Mouse (Mus musculus) induced T-regulatory cell, adult 2 months (primary cell): ENCODE measurements at regions not wholly inside any gene's neighbourhood (a gene's known extent, or its start where the extent isn't known, plus 50 kb on each side); places are given as distances from the start of the nearest gene placed in this dataset.

Source experiments
- DNase-seq: peaks from one replicate; pipeline ENCODE4 v3.0.0-alpha.2; 2012; ENCODE audit warnings: low read depth

DNA sequence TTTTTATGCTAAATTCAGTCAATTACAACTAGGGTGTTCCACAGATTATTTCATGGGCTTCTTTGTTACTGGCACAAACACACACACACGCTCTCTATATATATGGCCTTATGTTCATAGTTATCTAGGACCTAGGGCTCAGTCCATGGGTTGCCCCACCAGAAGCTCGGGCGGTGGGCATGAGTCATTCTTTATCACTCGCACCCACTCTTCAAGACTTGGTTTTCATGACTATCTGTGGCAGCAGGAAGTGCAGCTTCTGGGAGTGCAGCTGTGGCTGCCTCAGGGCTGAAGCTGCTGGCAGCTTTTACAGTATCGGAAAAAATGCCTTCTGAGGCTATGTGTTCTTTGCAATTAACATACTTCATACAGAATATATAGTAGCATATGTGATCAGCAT lies 198.7 kb downstream of the Ipo11 start:
- no peak for DNase-seq

DNA sequence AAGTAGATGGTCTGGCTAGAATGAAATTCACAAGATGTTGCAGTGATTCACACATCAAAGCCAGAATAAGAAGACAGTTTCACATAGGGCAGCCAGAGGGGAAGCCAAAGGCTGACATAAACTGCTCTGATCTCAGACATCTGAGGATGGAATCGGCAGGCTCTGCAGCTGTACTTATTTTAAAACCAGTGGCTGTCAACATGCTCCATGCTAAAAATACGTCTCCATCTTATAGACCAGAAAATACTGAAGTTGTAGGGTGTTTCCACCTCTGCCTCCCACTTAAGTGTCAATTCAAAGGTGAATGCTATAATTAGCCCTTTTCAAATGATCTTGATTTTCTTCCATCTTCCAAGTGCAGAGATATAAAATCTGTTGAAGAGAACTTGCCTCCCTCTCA lies 202.4 kb downstream of the Ipo11 start:
- DNase-seq: no peak

DNA sequence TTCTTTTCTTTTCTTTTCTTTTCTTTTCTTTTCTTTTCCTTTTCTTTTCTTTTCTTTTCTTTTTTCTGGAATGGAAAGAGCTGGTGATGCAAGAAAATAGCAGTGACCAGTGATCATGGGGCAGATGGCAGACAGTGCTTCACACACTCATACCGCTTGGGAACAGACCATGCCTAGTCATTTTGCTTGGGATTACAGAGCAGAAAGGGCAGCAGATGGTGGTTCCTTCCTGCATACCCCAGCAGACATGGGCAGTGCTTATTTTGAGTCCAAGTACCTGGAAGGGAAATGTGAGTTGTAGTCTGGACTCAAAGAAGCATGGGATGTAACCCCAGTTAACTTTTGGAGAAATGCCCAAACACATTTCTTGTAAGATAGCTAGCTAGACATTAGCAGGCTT lies 203.9 kb downstream of the Ipo11 start:
- no peak for DNase-seq

DNA sequence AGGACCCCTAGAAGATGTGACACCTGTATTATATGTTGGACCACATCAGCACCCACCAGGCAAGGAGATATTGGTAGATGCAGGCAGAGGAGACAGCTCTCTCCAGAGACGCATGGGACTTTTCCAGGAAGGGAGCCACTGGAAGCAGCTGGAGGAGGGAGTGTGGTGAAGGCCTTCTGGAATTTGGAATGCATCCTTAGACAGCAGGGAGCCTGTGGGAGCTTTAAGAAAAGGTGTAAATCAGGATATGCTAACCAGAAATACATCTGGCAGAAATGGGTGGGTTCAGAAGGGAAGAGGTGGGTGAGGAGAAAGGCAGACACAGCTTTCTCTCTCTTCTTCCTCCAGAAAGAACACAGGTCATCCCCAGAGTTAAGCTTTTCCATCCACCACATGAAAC lies 213.4 kb downstream of the Ipo11 start:
- DNase-seq: no peak

DNA sequence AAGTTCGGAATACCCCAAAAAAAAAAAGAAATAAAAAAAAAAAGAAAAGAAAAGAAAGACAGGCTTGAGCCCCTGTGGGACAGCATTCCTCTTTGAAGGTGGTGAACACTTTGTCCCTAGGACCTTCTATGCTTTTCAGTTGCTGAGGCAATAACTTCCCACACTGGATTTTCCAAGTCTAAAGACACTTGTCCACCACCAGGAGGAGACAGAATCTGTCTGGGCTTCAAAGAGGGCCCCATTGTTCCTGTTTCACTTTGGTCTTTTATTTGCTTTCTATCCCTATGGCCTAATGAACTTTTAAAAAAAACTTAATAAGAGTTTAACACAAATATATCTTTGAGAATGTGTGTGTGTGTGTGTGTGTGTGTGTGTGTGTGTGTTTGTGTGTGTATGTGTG lies 215.6 kb downstream of the Ipo11 start:
- no peak for DNase-seq

DNA sequence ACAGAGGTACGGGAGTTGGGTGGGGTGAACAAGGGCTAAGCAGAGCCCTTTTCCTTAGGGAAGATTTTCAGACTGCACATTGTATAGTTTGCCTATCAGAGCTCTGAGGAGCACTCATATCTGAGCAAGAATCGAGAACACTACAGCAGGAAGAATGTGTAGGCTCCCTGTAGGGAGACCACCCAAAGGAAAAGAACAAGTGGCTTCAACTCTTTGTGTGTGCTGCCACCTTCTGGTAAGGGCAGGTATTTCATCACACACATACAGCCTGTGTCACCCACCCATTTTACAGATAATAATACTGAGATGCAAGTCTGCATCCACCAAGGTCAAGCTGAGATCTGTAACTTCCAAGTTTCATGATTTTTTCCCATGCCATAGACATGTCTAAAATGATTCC lies 221.0 kb downstream of the Ipo11 start:
- peak; percentile 55 for DNase-seq

DNA sequence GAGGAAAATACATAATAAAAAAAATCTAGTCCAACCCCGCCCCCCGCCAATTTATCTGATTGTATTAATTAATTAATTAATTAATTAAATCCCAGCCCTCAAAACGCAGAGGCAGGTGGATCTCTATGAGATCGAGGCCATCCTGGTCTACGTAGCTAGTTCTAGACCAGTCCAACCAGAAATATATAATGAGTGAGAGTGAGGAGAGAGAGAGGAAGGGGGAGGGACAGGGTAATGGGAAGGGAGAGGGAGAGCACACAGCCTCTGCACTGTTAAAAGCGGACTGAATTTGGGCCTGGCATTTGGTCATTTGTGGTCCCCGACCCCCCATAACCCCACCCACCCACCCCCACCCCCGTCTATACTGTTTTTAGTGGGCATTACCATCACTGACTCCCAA lies 221.5 kb downstream of the Ipo11 start:
- DNase-seq: no peak

DNA sequence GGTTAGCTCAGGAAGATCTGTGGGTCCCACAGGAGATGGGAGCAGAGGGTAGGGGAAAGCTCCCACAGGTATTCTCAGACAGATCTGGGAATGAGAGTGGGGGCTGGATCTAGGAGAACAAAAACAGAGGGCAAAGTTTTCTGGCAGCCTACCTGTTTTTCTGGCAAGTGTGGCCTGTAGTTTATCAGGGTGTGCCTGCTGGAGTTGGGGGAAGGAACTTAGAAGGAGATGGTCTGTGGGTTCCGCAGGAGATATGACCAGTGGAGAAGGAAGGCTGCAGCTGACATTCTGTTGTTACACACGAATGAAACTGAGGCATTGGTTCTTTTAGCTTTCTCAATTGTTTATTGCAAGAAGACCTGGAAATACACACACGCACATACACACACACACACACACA lies 226.2 kb downstream of the Ipo11 start:
- no peak for DNase-seq

DNA sequence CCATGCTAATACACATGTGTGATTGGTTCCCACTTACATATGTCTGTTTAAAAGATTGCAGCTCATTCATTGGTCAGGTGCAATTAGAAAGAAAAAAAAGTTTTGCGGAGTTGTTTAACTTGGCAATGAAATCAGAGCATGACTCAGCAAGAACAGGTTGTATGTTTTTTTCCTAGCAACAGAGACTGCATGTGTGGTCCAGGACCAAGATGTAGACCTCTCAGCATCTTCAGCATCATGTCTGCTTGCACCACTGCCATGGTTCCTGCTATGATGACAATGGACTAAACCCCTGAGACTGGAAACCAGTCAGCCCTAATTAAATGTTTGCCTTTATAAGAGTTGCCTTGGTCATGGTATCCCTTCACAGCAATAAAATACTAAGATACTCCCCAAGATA lies 236.4 kb downstream of the Ipo11 start:
- no peak for DNase-seq

DNA sequence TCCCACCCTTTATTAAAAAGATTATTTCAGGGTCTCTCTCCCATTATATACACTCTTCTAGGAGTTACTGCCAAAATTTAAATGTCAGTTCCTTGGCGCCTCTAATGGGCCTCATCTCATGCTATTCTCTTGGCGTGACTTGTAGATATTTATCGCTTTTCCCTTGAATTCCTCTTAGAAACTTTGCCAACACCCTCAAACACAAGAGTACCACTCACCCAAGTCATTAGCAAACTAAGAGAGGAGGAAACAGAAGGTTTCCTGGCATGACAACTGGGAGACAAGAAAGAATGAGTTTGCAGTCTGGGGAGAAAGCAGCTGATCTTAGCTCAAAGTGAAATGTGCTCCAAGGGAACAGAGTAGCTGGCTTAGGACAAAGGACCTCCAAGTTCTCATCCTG lies 236.8 kb downstream of the Ipo11 start:
- DNase-seq: no peak

DNA sequence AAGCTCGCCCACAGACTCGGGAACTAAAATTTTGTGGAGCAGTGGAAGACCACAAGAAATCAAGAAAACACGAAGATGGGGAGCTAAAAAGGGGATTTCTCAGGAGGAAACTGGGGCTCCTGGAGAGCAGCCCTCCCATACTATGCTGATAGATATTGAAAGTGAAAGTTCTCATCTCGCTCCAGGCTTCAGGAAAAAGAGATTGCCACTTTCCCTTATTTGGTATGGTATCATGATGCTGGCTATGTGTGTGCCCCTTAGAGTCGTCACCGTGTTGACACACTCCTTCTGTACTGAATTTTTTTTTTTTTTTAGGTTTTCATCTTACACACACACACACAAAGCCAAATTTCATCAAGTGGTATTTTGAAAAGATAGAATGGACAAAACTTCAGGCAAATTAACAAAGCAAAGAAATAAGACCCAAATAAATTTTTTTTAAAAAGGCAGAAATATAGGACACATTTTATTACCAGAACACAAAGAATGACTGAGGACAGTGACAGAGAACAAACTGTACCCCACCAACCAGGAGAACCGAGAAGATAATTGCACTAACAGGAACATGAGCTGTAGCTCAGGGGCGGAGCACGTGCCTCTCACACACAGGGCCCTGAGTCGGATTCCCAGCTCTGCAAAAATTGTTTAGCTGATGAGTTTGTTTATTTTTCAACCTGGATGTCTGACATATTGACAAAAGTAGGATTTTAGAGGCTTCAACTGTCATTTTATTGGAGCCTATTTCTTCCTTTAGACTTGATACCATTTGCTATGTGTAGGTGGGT lies 244.8 kb downstream of the Ipo11 start:
- DNase-seq: peak; percentile 18

DNA sequence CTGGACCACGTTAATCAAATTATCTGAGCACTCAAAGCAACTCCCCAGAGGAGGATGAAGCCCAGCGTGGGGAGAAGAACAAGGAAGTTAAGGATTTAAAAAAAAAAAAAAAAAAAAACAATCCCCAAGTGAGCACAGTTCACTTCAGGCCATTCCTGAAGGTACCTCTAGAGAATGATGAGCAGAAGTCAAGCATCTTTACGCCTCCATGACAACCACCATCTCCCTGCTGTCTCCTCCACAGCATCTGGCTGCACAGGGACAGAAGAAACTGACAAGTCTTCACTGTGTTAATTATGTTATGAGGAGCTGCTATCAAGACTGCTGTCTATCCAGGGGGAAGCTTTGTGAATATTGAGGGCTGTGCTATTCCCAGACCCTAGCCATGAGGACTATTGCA lies 246.6 kb downstream of the Ipo11 start:
- DNase-seq: no peak

DNA sequence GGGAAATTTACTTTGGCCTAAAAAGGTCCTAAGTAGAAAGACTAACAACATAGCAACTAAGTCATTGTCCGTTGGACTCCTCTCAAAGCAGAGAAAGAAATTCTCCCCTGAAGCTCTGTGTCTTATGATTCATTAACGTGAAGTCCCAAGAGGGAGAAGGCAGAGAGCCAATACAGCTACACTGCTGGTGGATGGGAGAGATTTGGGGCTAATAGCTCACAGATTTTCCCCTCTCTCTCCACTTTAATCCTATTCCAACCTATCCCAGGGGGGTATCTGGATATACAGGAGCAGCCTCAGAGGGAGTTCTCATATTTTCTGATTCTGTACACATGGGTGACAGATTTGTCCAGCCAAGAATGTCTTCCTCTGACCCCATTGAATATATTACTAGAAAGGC lies 247.1 kb downstream of the Ipo11 start:
- DNase-seq: no peak

DNA sequence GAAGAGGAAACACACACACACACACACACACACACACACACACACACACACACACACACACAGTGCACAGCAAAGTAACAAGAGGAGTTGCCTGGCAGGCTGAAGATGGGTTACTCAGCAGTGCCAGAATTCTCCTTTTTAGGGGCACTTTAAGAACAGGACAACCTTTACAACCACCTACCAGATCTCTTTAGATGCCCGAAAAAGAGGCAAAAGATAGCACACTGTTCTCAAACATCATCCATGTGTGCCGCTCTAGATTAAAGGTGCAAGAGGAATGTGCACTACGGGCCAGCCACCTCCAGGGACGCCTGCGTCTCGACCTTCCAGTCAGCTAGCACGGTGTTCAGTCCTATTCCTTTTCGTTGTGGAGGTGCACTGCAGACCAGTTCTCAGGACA lies 247.7 kb downstream of the Ipo11 start:
- DNase-seq: no peak

DNA sequence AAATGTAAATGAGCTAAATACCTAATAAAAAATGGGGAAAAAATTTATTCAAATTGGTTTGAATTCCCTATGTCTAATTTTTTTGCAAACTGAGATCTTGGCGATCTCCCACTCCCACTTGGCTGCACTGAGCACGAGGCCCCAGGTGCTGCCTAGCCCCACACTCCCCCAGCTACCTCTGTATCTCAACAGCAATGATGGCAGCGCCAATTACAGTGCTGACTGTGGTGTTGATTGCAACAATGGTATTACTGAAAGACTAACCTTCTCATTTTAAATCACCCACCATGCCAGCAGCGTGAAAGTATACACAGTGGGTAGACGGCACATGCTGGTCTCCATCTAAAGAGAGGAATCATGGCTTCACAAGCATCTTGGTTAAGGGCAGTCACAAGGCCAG lies 267.1 kb downstream of the Ipo11 start:
- DNase-seq: no peak

DNA sequence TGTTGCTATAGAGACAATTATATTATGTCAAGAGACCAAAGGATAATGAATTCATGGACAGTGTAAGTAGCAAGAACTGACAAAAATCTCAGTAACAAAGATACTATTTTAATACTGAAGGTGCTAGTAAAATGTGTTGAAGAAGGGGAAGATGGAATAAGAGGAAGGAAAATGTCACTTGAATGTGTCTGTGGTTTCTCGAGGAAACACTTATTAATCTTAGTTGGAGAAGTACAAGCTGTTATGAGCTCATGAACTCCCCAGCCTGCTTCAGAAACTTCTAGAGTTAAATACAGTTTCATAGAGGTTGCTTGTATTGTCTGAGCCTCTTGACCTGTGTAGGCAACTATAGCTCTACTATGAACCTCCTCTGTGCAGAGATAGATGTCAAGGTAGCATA lies 274.6 kb downstream of the Ipo11 start:
- no peak for DNase-seq

DNA sequence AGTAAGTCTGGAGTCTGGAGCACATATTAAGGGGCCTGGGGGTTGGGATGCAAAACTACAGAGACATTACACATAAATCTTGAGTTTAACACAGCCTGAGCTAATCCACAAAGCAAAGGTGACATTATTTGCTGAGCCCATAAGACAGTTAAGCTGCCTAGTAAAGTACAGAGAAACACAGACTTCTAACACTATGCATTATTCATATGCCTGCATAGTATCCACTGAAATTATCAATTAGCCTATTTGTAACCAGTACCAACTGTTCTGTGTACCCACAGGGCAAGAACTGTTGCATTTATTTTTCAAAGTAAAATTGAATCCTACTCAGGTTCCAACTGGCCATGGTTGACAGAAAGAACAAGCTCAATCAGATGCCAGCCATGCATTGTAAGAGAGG lies 287.4 kb downstream of the Ipo11 start:
- no peak for DNase-seq

DNA sequence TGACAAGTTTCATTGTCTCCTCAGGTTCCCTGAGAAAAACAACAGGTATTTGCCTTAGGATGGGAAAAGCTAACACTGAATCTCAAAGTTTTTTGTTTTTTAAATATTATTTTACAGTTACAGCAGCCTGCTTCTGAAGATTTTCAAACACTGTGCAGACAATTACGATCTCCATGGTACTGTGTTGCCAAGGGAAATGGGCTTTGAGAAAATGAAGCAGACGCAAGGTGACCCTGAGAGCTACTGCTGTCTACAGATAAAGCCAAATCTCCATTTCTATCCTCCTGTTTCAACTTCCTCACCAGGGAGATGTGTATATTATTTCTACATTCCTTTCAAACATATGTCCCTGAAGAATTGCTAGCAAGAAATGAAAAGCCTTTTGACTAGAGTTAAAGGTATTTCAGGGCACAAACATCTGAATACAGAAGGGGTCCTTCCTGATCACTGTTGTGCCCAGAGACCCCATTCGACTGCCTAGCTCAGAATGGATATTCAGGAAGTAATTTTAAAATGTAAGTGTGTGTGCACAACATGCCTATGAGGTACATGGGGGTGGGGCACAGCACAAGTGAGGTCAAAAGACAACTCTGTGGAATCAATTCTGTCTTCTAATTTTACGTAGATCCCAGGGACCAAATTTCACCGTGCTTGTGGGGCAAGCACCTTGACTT lies 293.3 kb downstream of the Ipo11 start:
- no peak for DNase-seq

DNA sequence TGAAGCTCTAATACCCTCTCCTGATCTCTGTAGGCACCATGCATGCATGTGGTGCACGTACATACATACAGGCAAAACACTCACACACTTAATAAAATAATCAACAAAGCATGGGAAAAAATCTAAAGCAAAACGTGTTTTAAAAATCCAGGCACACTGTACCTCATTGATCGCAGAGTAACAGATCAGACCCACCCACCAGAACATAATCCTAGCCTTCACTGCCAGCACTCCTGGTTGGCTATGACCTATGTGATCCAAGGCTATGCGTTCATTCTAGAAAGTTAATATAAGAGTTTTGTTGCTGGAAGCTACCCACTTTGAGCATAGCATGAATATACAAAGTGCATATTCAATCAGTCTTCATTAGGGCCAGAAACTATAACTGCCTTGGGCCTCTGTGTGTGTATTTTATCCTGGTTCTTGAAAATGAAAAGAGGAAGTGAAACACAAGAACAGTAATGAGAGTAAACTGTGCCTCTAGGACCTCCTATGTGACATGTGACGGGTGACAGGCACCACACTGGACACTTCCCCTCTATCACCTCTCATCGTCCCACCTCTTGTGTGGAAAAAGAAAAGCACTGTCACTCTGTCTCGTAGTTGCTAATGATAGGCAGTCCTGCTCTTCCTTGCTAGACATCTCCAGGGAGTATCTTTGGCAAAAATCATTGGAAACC lies 297.9 kb downstream of the Ipo11 start:
- DNase-seq: no peak

DNA sequence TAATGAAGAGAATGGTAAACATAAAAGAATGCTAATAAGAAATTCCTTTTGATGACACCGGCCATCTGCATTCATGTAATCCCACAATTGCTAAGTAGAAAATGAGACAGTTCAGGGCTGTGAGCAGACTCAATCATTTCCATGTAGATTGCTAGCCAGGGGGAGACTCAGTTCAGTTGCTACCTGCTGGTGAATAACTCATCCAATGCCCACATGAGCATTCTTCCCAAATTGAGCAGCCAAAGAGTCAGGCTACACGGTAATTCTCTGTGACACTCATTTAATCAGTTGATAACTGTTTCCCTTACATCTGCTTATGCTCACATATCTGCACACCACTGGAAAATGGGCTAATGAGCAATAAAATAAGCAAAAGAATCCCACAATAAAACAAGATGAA lies 345.0 kb downstream of the Ipo11 start:
- DNase-seq: no peak

DNA sequence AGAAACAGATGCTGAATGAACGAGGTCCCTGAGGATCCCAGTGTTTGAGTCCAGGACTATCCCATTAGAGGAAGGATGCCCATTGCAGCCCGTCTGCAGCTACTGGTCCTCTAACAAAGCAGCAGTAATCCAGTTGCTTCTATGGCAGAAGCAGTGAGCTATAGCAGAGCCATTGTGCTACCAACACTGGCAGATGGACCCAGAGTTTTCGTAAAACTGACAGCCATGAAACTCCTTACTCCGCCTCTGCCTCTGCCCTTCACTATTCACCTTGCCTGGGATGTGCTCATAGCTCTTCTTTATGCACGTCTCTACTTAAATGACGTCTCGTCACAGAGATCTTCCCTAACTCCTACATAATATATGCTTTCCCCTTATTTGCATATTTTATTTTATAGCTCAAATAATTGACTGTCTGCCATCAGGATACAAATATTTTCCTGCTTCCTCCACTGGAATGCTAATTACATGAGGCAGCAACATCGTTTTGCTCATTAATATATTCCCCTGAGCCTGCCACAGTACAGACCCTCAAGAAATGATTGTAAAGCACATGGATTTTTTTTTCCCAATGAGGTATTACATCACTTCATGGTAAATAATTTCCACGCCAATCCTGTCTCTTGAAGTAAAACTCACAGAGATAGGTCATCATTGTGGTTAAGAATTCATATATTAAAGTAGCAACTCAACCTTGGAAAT lies 368.9 kb downstream of the Ipo11 start:
- no peak for DNase-seq

DNA sequence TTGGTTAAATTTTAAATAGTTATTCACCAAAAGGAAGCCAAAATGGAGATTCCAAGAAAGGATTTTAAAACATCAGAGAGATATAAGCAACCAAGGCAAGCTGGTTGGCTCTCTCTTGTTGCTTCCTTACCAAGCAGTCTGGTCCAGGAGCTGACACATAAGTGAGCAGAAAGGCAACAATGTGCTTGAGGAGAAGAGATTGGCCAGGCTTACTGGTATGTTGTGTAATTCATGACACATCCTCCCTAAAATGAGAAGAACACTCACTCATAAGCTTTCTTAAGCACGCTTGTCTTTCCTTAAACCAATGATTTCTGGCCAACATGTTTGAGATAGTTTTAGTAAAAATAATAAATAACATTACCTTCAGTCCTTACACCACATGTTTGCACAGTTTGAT lies 374.2 kb downstream of the Ipo11 start:
- DNase-seq: no peak

DNA sequence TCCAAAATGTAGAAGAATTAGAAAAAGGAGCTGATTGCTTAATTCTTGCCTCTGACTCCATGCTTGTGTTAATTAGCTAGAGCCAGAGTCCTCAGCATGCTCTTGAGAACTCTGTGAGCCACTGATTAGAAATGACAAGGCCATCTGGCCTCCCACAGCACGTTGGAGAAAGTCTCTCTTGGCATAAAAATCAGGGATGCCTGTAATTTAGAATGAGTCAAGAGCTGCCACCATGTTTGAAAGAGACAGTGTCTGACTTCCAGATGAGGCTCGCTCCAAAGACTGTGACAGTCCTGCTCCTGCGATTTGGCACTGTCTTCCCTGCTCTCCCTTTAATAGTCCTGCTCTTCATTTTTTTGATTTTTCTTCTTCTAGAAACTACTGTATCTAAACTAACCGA lies 374.6 kb downstream of the Ipo11 start:
- no peak for DNase-seq
